Mouse (Mus musculus): ENCODE results near the gene Als2cr12.
"Not testable (repeated sequence)": the region's sequence is repeated elsewhere in the genome, so short reads cannot be mapped to it uniquely, and the experiment has no call there.

Gene Als2cr12

DNA sequence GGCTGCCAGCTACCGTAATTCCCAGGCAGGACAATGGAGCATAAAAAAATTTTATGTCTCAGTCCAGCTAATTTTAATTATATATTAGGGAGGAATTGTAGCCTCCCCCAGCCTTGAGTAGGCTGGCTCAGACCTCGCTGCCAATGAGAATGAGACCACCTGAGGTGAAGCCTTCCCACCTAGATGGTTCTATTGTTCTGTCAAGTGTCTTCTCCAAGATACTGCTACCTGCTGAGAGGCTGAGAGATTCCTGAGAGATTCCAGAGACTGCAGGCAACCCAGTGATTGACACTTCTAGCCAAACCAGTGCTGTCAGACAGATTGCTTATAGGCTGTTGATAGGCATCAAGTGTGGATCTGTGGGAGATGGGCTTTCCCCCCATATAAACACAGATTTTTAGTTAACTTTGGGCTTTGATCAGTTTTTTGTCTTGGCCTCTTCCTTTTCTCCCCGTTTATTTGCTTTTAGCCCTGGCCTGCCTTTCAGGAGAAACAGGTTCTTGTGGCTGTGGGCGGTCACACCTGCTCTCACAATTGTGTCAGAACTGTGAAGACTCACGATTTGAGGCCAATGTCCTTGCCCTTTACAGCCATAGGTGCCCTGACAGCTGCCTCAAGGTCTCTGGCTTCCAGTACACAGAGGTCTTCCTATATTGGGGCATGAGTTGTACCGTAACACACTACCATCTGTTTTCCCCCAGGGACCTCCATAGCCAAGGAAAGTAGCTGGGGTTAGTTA, 5.6 kb downstream of the Als2cr12 start:
- DNase-seq (ENCODE audit: low spot score): no peak

DNA sequence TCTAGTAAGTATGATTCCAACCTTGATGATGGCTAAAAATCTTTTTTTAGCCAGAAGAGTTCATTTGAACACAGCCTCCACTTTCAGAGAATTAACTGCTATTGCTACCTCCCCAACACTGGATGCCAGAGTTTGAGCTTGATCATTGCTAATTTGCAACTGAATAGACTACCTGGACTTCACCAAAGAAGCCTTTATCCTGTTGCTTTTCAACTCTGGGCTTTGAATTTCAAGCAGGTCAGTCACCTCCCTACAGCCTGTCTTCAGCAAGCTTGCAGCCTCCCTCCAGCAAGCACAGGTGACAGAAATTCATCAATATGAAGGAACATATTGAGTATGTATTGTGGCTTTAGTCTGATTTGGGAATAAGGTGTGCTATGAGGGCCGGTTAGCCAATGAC, 6.4 kb downstream of the Als2cr12 start:
- no peak for DNase-seq (ENCODE audit: low spot score)

DNA sequence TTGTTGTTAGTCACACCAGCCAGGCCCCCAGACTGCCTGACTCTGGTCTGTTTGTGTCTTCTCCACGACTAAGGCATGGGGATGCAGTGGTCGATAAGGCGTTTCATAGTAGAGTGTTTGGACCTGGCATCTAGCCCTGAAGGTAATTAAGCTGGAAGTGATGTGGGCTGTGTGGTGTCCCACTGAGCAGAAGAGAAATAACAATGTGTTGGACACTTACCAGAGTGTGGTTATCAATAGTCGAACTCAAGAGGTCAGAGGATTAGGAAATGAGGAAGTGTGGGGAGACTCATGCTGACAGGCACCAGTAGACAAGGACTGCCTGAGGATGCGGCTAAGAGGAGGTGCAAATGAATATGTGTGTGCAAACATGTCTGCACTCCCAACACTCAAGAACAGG, 17.4 kb downstream of the Als2cr12 start:
- DNase-seq (ENCODE audit: low spot score): not testable (repeated sequence)

DNA sequence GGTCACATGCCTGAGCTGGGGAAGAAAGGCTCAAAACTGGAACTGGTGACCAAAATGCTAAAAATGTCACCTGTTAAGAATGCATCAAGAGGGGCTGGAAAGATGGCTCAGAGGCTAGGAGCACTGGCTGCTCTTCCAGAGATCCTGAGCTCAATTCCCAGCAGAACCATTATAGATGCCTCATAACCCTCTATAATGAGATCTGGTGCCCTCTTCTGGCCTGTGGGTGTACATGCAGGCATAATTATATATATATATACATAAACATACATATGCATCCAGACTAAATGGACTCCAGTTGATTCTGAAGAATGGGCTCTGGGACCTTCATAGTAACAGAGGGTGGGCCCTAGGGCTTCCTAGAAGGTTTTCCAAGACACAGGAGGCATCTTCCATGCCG, 18.2 kb downstream of the Als2cr12 start:
- no peak for DNase-seq (ENCODE audit: low spot score)

DNA sequence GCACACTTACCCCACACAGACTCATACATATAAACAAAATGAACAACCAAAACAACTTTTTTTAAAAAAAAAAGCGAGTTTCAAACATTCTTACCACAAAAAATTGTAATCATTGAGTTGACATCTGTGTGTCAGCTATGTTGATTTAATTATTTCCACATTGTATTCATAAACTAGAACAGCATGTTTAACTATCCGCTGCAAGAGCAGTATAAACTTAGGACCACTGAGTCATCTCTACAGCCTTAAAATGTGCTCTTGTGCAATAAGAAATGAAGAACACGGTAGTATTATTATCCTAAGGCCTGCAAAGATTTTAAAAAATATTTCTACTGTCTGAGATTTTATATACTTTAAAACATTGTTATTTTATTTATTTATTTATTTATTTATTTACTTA, 20.8 kb downstream of the Als2cr12 start:
- DNase-seq (ENCODE audit: low spot score): no peak

DNA sequence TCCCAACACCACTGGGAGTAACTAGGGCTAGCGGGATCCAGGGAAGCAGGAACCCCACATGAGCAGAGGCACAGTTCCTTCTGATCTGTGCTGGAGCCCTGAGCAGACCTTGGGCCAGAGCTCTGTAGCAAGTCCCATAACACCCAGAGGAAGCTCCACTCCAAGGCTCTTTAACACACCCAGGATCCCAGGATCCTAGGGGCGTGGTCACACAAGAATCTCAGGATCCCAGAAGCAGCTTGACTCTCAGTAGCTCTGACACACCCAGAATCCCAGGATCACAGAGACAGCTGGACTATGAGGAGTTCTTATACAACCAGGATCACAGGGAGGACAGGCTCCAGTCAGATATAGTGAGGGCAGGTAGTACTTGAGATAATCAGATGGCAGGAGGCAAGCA, 23.7 kb downstream of the Als2cr12 start:
- DNase-seq (ENCODE audit: low spot score): no peak

DNA sequence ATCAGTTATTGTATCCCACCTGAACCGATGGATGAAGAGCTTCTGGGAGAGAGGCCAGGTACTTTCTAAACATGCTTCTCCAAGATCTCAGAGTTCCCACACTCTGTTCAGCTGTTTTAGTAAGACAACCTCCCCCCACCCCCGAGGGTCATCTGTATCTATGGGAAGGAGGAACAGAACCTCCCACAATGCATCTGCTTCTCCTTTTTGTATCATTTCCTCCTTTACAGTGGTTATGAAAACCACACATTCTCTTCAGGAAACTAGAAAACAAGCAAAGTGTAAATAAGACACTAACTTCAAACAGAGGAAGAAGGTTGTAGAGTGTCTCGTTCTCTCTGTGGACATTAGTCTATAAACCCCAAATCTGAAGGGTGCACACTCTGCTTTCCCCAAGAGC, 26.2 kb downstream of the Als2cr12 start:
- DNase-seq (ENCODE audit: low spot score): not testable (repeated sequence)

DNA sequence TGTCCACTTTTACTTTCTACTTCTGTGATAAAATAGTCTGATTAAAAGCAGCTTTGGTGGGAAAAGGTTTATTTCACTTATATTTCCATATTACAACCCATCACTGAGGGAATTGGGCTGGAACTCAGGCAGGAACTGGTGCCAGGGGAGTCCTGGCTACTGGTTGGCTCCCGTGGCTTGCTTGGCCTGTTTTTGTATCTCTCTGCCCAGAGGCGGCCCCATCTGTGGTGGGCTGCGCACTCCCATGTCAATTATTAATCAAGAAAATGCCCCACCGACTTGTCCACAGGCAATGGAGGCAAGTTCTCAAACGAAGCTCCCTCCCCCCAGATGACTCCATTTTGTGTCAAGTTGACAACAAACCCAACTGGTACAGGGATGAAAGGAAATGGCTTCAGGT, 27.6 kb downstream of the Als2cr12 start:
- DNase-seq (ENCODE audit: low spot score): no peak

DNA sequence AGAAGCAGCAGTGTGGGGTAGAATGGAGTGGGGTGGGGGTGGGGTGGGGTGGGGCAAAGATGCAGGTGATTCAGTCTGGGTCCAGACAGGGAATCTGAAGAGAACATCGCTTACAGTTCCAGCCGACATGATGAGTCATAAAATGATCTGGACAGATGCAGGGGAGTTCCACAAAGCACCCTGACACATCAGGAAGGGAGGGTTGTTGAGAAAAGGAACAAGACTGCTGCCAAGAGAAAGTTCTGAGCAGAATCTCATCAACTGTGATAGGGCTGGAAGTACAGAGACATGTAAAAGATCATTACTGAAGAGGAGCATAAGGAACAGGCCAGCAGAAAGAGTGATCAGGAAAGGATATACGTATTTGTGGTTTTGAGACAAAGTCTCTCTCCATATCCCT, 32.4 kb downstream of the Als2cr12 start:
- DNase-seq (ENCODE audit: low spot score): not testable (repeated sequence)

DNA sequence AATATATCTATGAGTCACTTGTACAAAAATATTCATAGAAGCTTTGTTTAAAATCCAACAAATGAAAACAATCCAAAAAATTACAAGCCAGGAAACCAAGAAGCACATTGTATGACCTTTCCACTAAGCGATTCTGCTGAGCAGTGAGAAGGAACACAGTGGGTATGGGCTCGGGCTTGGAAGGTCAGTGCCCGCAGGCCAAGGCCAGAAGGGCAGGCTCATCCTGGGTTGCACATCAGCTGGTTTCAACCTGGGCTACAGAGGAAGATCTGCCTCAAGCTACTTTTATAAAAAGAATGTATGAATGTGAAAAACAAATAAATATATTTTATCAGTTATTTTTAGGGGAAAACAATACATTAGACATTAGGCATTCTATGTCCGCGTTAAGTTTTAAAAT, 33.1 kb downstream of the Als2cr12 start:
- not testable (repeated sequence) for DNase-seq (ENCODE audit: low spot score)

DNA sequence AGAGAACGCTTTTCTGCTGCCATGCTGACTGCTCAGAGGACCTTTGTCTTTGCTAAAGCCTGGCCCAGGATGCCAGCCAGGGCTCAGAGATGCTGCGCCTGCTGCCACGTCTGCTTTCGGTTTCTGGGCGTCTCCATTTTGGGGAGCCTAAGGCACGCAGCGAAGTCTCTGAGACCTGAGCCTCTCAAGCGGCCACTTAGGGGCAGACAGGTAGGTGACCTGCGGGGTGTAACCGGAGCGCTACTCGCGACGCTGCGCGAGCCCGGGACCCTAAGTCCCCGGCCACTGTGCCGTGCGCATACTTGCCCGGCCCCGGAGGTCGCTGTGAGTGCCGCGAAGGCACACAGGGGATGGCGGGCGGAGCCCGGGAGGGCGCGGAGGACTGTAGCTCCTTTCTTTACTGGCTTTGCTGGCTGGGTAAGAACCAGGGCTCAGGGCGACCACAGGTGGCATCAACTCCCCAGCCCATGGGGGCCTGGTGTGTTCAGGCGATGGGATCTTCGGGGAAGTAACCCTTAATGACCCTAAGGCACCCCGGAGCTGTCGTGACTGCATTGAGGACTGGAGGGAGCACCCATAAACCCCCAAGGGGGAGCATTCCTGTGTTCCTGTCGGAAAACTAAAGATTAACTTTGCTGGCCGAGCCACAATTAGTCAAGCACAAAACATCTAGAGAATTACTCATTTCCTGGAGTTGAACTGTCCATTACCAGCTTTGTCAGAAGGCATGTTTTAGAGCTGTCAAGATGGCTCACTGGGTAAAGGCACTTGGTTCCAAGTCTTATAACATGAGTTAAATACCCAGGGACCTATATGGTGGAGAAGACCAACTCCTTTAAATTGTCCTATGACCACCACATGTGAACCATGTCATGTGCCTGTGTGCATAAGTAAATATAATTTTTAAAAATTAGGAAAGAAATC, 43.0 kb downstream of the Als2cr12 start:
- peak; percentile 71 for DNase-seq (ENCODE audit: low spot score)

DNA sequence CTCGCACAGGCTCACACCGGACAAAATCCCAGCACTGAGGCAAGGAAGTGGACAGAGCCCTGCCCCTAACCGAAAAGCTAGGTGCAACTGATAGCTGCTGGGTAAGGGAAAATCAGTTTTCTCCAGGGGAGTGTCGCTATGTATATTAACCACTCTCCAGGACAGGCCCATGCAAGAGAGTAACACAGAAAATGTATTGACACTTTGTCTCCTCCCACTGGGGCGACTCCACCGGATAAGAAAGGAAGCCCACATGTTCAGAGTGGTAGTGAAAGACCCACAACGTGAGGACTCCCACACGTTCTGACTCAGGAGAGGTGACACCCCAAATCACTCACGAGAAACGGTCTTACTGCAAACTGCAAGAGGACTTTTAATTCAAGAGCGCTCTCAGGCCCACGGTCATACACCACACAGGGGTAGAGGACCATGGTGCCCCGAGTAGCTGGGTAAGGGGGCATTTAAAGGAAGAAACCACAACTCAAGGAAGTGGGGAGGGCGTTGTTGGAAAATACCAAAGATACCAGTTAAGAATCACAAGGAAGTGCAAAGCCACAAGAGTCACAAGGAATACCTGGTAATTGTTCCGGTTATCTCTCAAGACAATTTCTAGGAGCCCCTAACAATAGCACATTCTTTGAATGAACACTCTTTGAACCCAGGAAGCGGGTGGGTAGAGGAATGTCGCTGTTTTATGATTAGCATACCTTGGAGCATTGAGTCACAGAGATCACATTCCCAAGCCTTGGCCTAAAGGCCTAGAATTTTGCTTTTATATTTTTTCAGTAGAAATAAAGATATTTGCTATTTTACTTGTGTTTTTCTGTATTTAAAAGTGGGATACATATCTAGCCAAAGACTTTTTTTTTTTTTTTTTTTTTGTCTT, 44.0 kb downstream of the Als2cr12 start:
- not testable (repeated sequence) for DNase-seq (ENCODE audit: low spot score)

DNA sequence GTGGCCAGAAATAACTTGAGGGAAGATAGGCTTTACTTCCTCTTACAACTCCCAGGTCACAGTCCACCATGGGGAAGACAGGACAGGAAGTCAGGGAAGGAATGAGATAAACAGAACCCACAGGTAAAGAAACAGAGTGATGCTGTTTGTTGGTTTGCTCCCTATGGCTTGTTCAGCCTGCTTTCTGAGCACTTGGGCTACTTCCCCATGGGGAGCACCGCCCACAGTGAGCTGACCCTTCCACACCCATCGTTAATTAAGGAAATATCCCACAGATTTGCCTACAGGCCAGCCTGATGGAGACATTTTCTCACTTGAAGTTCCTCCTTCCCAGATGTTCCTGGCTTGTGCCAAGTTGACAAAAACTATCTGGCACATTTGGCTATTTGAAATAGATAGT, 66.9 kb downstream of the Als2cr12 start:
- not testable (repeated sequence) for DNase-seq (ENCODE audit: low spot score)

DNA sequence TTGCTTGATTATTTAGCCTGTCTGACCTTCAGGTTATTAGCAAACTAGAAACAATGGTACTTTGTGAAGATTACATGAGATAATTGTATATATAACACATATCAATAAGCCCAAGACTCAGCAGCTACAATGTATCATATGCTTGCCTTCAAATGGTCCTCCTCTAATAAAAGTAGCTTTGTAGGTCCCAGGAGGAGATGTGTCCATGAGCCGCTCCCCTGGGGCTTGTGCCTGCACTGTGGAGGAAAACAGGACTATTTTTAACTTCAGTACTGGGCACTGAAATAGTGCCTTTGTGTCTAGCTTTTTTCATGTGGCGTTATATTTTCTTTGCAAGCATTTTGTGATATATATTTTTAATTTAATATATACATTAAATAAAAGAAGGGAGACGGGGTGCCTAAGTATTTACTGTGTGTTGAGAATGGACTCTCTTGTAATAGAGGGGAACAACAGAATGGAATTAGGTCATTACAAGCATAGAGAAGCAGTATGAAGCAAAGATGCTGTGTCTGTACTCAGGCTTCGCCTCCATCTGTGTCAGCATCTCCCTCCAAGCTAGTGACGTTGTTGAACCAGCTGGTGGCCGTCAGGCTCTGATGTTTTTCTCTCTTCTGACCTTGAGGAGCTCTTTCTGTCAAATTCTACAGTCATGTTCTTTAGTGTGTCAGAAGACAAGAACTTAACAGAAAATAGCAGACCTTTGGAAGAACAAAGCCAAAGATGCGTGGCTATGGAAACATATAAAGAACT, 73.6 kb downstream of the Als2cr12 start:
- DNase-seq (ENCODE audit: low spot score): peak; percentile 14

DNA sequence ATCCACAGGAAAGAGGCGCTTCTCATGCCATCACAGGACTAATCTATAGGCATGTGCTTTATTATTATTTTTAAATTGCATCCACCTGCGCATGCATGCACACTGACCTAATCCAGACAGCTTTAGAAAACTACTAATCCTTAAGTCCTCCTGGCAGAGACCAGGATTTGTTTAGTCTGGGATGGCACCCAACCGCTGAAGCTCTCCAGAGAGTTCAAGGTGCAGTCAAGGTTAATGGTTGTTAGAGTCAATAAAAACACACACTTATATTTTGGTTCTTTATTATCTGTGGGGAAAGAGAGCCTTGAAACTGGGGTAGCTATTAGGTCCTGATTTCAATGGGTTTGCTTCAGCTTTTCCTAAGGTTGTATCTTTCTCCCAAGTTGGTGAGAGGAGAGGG, 74.5 kb downstream of the Als2cr12 start:
- no peak for DNase-seq (ENCODE audit: low spot score)

DNA sequence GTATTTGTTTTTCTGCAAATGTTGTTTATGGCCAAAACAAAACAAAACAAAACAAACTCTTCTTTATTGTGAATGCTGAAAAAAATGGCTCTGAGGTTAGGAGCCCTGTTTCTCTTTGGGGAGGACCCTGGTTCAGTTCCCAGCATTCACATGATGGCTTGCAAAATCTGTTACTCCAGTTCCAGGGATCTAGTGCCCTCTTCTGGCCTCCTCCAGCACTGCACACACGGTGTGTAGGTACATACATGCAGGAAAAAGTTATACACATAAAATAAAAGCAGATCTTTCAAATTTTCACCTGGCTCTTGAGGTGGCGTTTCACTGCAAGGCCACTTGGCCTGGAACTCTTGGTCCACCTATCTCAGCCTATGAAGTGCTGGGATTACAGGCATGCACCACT, 77.0 kb downstream of the Als2cr12 start:
- no peak for DNase-seq (ENCODE audit: low spot score)

DNA sequence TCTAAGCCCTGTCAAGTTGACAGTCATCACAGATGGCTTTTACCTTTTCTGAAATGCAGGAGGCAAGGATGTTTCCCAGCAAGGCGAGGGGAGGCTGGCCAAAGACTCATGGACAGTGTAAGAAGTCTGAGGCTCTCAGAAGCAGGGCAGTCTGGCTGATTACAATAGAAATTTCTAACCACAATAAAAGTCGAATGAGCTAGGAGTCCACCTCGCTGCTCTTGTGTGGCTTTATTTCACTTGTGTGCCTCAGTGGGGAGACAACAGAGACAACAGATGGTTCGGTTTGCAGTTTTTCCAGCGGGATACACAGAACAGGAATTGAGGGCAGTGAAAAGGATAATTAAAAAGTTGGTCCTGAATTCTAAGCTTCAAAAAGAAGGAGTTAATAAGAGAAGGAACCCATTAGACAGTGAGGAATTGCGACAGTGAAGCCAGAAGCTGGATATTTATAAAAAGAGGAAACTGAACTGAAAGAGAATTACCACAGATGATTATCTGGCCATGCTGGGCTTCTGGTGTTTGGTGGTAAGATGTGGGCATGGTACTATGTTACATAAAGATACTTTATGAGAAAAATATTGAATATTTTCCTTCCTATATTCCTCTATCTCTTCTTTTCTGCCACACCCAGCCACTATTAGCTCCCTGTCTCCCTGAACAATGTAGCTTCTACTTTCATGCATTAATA, 77.7 kb downstream of the Als2cr12 start:
- no peak for DNase-seq (ENCODE audit: low spot score)

DNA sequence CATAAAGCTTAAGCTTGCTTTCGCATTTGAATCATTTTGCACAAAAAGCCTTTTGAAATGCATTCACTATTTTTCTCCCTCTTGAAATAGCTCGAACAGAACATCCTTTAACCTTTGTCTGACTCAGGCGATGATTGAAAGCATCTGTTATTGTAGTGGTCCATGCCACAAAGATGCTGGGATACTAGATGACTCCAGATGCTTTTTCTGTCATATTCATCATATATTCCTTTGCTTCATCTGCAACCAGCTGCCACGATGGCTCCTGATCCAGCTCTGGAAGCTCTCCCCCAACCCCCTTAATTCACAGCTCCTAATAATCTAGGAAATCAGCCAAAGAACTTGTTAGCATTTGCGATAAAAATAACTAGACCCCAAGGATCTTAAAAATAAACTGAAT, 78.7 kb downstream of the Als2cr12 start:
- DNase-seq (ENCODE audit: low spot score): no peak

DNA sequence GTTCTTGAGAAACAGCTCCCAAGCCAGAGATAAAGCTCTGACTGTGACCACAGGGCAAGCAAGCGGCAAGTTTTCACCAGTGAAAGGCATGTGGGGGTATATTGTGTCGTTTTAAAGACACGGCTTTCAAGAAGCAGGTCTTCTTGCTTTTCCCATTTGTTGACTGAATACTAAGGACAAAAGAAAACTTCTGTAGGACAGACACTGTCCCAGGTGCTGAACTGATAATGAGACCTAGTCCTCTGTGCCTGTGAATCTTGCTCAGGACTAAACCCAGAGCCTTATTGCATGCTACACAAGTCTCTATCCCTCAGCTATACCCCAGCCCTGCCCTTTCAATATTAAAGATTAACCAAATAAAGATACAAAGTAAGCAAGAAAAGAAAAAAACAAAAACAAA, 79.6 kb downstream of the Als2cr12 start:
- DNase-seq (ENCODE audit: low spot score): no peak

DNA sequence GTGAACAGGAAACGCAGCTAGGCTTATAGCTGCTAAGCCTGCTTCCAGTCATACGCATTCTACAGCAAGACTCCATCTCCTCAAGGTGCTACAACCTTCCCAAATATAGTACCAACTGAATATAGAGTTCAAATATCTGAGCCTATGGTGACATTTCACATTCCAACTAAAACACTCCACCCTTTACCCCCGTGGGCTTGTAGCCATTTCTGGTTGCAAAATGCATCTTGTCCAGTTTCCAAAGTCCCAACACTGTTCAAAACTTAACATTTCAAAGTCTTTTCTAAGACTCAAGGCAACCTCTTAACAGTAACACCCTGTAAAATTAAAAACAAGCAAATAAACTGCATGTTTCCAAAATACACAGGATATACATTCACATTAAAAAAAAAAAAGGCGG, 80.6 kb downstream of the Als2cr12 start:
- no peak for DNase-seq (ENCODE audit: low spot score)

DNA sequence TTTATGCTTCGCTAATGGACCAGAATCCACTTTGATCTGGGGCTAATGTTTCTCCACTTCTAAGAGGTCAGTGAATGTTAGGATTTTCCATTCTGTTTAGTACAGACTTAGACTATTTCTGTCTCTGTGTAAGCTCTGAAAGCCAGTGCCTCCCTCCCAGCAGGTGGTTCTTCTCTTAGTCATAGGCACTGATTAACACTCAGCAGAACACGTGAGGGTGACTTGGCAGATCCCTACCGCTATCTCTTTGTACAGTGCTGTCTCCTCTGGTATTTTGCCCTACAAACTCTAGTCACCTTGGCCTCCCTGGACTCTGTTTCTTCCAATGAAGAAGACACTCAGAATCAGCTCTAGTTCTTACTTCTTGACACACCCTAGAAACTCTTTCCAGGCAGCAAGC, 81.4 kb downstream of the Als2cr12 start:
- DNase-seq (ENCODE audit: low spot score): no peak
